Mouse (Mus musculus) heart, embryonic 13.5 days (tissue): Measurements from ENCODE around the gene Mboat2. TPM values are rescaled to one million over a fixed set of nuclear protein-coding genes. Genes with fewer than 3 reads are reported as not detected.

Experiments
- ATAC-seq: fragments of 200-750 bp; cut with Nextera tagmentation; 2 replicates; pipeline ENCODE4 v1.8.0; 2017; ENCODE audit warnings: moderate TSS enrichment; ENCODE audit not compliant: insufficient number of reproducible peaks, low FRiP score, low TSS enrichment; ENCODE audit errors: extremely low read depth
- H3K27ac ChIP-seq: fragments of 300-500 bp; sonication (generic); replicated peaks from 2 replicates; pipeline ENCODE4 v1.5.1; 2015; ENCODE audit warnings: moderate library complexity, mild to moderate bottlenecking, inconsistent platforms
- H3K27me3 ChIP-seq: fragments of 300-500 bp; sonication (generic); replicated peaks from 2 replicates; pipeline ENCODE4 v1.6.1; 2015; ENCODE audit warnings: mild to moderate bottlenecking, inconsistent platforms
- H3K36me3 ChIP-seq: fragments of 300-500 bp; sonication (generic); 2 replicates; pipeline ENCODE4 v1.6.1; 2015; ENCODE audit warnings: mild to moderate bottlenecking, inconsistent platforms
- H3K4me1 ChIP-seq: fragments of 300-500 bp; sonication (generic); 2 replicates; pipeline ENCODE4 v1.6.1; 2015; ENCODE audit warnings: inconsistent platforms
- H3K4me2 ChIP-seq: fragments of 300-500 bp; sonication (generic); 2 replicates; pipeline ENCODE4 v1.6.1; 2015; ENCODE audit warnings: inconsistent platforms, mild to moderate bottlenecking, moderate library complexity
- H3K4me3 ChIP-seq: fragments of 300-500 bp; sonication (generic); 2 replicates; pipeline ENCODE4 v1.5.1; 2015; ENCODE audit warnings: moderate library complexity, mild to moderate bottlenecking, inconsistent platforms
- H3K9ac ChIP-seq: fragments of 300-500 bp; sonication (generic); 2 replicates; pipeline ENCODE4 v1.6.1; 2015; ENCODE audit warnings: inconsistent platforms, mild to moderate bottlenecking, moderate library complexity
- H3K9me3 ChIP-seq: fragments of 300-500 bp; sonication (generic); 2 replicates; pipeline ENCODE4 v1.6.1; 2016; ENCODE audit warnings: inconsistent platforms
- WGBS: fragments of 180-500 bp; shearing (Covaris S2); methylation state at CpG from one replicate; pipeline ENCODE4 v1.1.7; 2015; ENCODE audit warnings: mixed read lengths; 5-methylcytosine and 5-hydroxymethylcytosine counted together
- polyA plus RNA-seq: library from polyadenylated mRNA; unstranded; fragments of >200 nt; fragmentation: Nextera tagmentation; extraction: Ambion mirVana; gene quantifications from 2 replicates; pipeline ENCODE4 v1.2.1, GENCODE M21; 2015

Mboat2 gene
- polyA plus RNA-seq, 1 experiment from 2014 or later = 27.7 TPM

GRCm38 (mm10) chr12:24972371-24973350 lies 142.0 kb downstream of the Mboat2 start:
- Histone ChIP-seq H3K27ac (no peak overlapping the region), H3K9ac (no peak overlapping the region)
- WGBS = 56% methylated on average over 8 of the region's 8 CpGs

GRCm38 (mm10) chr12:24973586-24973985 lies 142.9 kb downstream of the Mboat2 start:
- Histone ChIP-seq H3K4me2 (no peak overlapping the region), H3K9me3 (peaks cover 3% of the 10 kb centered on the region), H3K27ac (no peak overlapping the region), H3K4me3 (no peak overlapping the region), H3K9ac (no peak overlapping the region), H3K27me3 (no peaks in the 10 kb centered on the region), H3K4me1 (peaks cover 38% of the 10 kb centered on the region), H3K36me3 (no peaks in the 10 kb centered on the region)
- 22% methylated on average over 5 of the region's 5 CpGs for WGBS
- ATAC-seq = no peak; the same call in 1 of the 2 replicates

More at GRCm38 (mm10) chr12:24972371-24973350, 142.0 kb downstream of the Mboat2 start:
- Histone ChIP-seq H3K36me3 (no peaks in the 10 kb centered on the region), H3K4me1 (peaks cover 38% of the 10 kb centered on the region), H3K27me3 (no peaks in the 10 kb centered on the region), H3K9me3 (peaks cover 3% of the 10 kb centered on the region), H3K4me3 (no peak overlapping the region), H3K4me2 (no peak overlapping the region)
- ATAC-seq = no peak

GRCm38 (mm10) chr12:24974446-24975114 lies 143.9 kb downstream of the Mboat2 start, which contains the start of gene Kidins220:
Gene Kidins220 (plus strand): TSS chr12:24974925.
- Histone ChIP-seq H3K36me3 (no peaks in the 10 kb centered on the region), H3K27ac (peak within 1 kb of the TSS; percentile 94), H3K9ac (peak within 1 kb of the TSS; percentile 87), H3K4me1 (peaks cover 42% of the 10 kb centered on the region), H3K4me2 (peak within 1 kb of the TSS; percentile 82), H3K9me3 (no peaks in the 10 kb centered on the region), H3K27me3 (no peaks in the 10 kb centered on the region), H3K4me3 (peak within 1 kb of the TSS; percentile 87)
- 17% methylated on average over 26 of the region's 29 CpGs for WGBS
- ATAC-seq = peak; percentile 90

- ATAC-seq = no peak; the same call in 1 of the 2 replicates
- under 1% methylated on average over 31 of the region's 31 CpGs for WGBS
Observed at GRCm38 (mm10) chr12:24975115-24975733, 144.5 kb downstream of the Mboat2 start.

GRCm38 (mm10) chr12:24985226-24985625 lies 154.5 kb downstream of the Mboat2 start:
- no peak for ATAC-seq
- Histone ChIP-seq H3K27me3 (no peaks in the 10 kb centered on the region), H3K36me3 (peaks cover 66% of the 10 kb centered on the region), H3K4me3 (no peak overlapping the region), H3K9ac (0 out of 2 replicates have a peak overlapping the region, but pooled peaks have one; percentile 28), H3K27ac (peak overlapping the region; percentile 15; the same call in 1 of the 2 replicates), H3K4me1 (peaks cover 55% of the 10 kb centered on the region), H3K4me2 (no peak overlapping the region; the same call in 1 of the 2 replicates), H3K9me3 (no peaks in the 10 kb centered on the region)
- WGBS = 43% methylated on average over 5 of the region's 5 CpGs

More at GRCm38 (mm10) chr12:24975115-24975733, 144.5 kb downstream of the Mboat2 start:
- Histone ChIP-seq H3K4me2 (peak overlapping the region; percentile 82), H3K36me3 (peaks cover 3% of the 10 kb centered on the region; the same call in 1 of the 2 replicates), H3K9me3 (no peaks in the 10 kb centered on the region), H3K4me3 (peak overlapping the region; percentile 87), H3K4me1 (peaks cover 48% of the 10 kb centered on the region), H3K9ac (peak overlapping the region; percentile 87), H3K27ac (peak overlapping the region; percentile 94), H3K27me3 (no peaks in the 10 kb centered on the region)

- Histone ChIP-seq H3K36me3 (peaks cover 96% of the 10 kb centered on the region), H3K9me3 (no peaks in the 10 kb centered on the region), H3K27me3 (no peaks in the 10 kb centered on the region), H3K4me2 (no peak overlapping the region), H3K9ac (no peak overlapping the region), H3K4me1 (peaks cover 4% of the 10 kb centered on the region; the same call in 1 of the 2 replicates), H3K27ac (no peak overlapping the region), H3K4me3 (no peak overlapping the region)
- ATAC-seq = no peak
- 97% methylated on average over 4 of the region's 4 CpGs for WGBS
Observed at GRCm38 (mm10) chr12:24995350-24995749, 164.7 kb downstream of the Mboat2 start.

GRCm38 (mm10) chr12:25005350-25005749 lies 174.7 kb downstream of the Mboat2 start:
- no peaks in the 10 kb centered on the region for H3K9me3 ChIP-seq
- peaks cover 4% of the 10 kb centered on the region; the same call in 1 of the 2 replicates for H3K4me1 ChIP-seq
- ATAC-seq = no peak
- no peak overlapping the region for H3K4me3 ChIP-seq
- WGBS = 80% methylated on average over 6 of the region's 6 CpGs
- H3K9ac ChIP-seq = no peak overlapping the region
- no peak overlapping the region for H3K4me2 ChIP-seq
- no peaks in the 10 kb centered on the region for H3K27me3 ChIP-seq
- no peak overlapping the region for H3K27ac ChIP-seq
- peaks cover 90% of the 10 kb centered on the region for H3K36me3 ChIP-seq

- ATAC-seq = no peak
- Histone ChIP-seq H3K36me3 (peaks cover 93% of the 10 kb centered on the region), H3K27ac (no peak overlapping the region), H3K27me3 (no peaks in the 10 kb centered on the region), H3K4me1 (peaks cover 24% of the 10 kb centered on the region), H3K9me3 (no peaks in the 10 kb centered on the region), H3K4me2 (no peak overlapping the region), H3K4me3 (no peak overlapping the region), H3K9ac (no peak overlapping the region)
- WGBS = 35% methylated on average over 9 of the region's 9 CpGs
Observed at GRCm38 (mm10) chr12:25009957-25010356, 179.3 kb downstream of the Mboat2 start.

- Histone ChIP-seq H3K27ac (no peak overlapping the region), H3K9ac (no peak overlapping the region), H3K27me3 (no peaks in the 10 kb centered on the region), H3K36me3 (peaks cover 93% of the 10 kb centered on the region), H3K4me2 (no peak overlapping the region), H3K4me1 (peaks cover 24% of the 10 kb centered on the region), H3K4me3 (no peak overlapping the region), H3K9me3 (no peaks in the 10 kb centered on the region)
- WGBS = 91% methylated on average over 1 of the region's 1 CpGs
- no peak for ATAC-seq
Observed at GRCm38 (mm10) chr12:25010416-25010815, 179.7 kb downstream of the Mboat2 start.

GRCm38 (mm10) chr12:25011733-25012367 lies 181.2 kb downstream of the Mboat2 start:
- Histone ChIP-seq H3K27me3 (no peaks in the 10 kb centered on the region), H3K36me3 (peaks cover 96% of the 10 kb centered on the region), H3K9me3 (no peaks in the 10 kb centered on the region), H3K4me2 (no peak overlapping the region), H3K4me1 (peaks cover 24% of the 10 kb centered on the region), H3K27ac (no peak overlapping the region), H3K4me3 (no peak overlapping the region), H3K9ac (no peak overlapping the region)
- 63% methylated on average over 15 of the region's 15 CpGs for WGBS
- ATAC-seq = no peak
